19 mouse cellular contexts compared by ENCODE assay signal in genomic region chr2:118072811-118073372, GRCm38 (mm10). TPM values are rescaled to one million over a fixed set of nuclear protein-coding genes. Genes with fewer than 3 reads are reported as not detected.
DNase-seq lines count a peak whose midpoint lies in the region; ATAC-seq lines count a peak whose summit lies in the region.
"Had no signal": no experiment of that assay in that cellular context is flagged by ENCODE, and none has a peak within 500 bp of the region (broad histone marks: within the 10 kb centered on the region; RNA-seq: fewer than 3 reads in every experiment).

No protein-coding gene starts in this region.

- H3K9me3 ChIP-seq in heart, embryonic 12.5 days (replicated peaks), result no peaks in the 10 kb centered on the region
- H3K9me3 ChIP-seq in kidney, embryonic 14.5 days (ENCODE audit: control insufficient read depth, low read length), result no peaks in the 10 kb centered on the region
- H3K9me3 ChIP-seq: embryonic facial prominence, embryonic 10.5 days; hindbrain, embryonic 10.5 days; limb, embryonic 12.5 days; liver, embryonic 12.5 days; megakaryocyte, embryonic 14.5 days; midbrain, embryonic 15.5 days; neural tube, embryonic 15.5 days had no signal

- H3K9ac ChIP-seq in heart, embryonic 12.5 days, result no peak overlapping the region
- H3K9ac ChIP-seq in kidney, embryonic 14.5 days (ENCODE audit: low read depth, low read length), result no peak overlapping the region
- H3K9ac ChIP-seq: limb, embryonic 12.5 days; liver, embryonic 12.5 days; midbrain, embryonic 15.5 days; neural tube, embryonic 15.5 days had no signal

- no peak overlapping the region for H3K27ac ChIP-seq in heart, embryonic 12.5 days (ENCODE audit: poor library complexity, severe bottlenecking)
- no peak overlapping the region for H3K27ac ChIP-seq in kidney, embryonic 14.5 days (ENCODE audit: low read depth, low read length)
- H3K27ac ChIP-seq: embryonic facial prominence, embryonic 10.5 days; hindbrain, embryonic 10.5 days; limb, embryonic 12.5 days; liver, embryonic 12.5 days; midbrain, embryonic 15.5 days; neural tube, embryonic 15.5 days had no signal

- DNase-seq in heart, adult 8-10 months (ENCODE audit: low spot score), result peak; percentile 61
- DNase-seq in heart, postnatal 10 days, result peak; percentile 46 to 56
- peak; percentile 22 to 49 for DNase-seq in kidney, postnatal 4 days
- no peak for DNase-seq in T-cell, adult 2 months (ENCODE audit: low spot score)
- no peak for DNase-seq in thymus, postnatal 25 days
- DNase-seq: adrenal gland, adult 2 months; cerebellum, adult 9-10 months; lung, adult 2 months; thymus, adult 2 months had no signal

- no peak overlapping the region for H3K4me3 ChIP-seq in heart, embryonic 12.5 days
- no peak overlapping the region for H3K4me3 ChIP-seq in kidney, embryonic 14.5 days (ENCODE audit: low read length)
- H3K4me3 ChIP-seq: embryonic facial prominence, embryonic 10.5 days; hindbrain, embryonic 10.5 days; limb, embryonic 12.5 days; liver, embryonic 12.5 days; megakaryocyte, embryonic 14.5 days; midbrain, embryonic 15.5 days; neural tube, embryonic 15.5 days had no signal

- H3K27me3 ChIP-seq in heart, embryonic 12.5 days (replicated peaks), result no peaks in the 10 kb centered on the region
- no peaks in the 10 kb centered on the region for H3K27me3 ChIP-seq in kidney, embryonic 14.5 days (ENCODE audit: control insufficient read depth, insufficient read depth, low read length)
- H3K27me3 ChIP-seq: limb, embryonic 12.5 days; liver, embryonic 12.5 days; megakaryocyte, embryonic 14.5 days; midbrain, embryonic 15.5 days; neural tube, embryonic 15.5 days had no signal

- no peak overlapping the region for H3K4me2 ChIP-seq in heart, embryonic 12.5 days
- H3K4me2 ChIP-seq in kidney, embryonic 14.5 days (replicated peaks; ENCODE audit: low read depth, low read length), result no peak overlapping the region
- H3K4me2 ChIP-seq: limb, embryonic 12.5 days; liver, embryonic 12.5 days; midbrain, embryonic 15.5 days; neural tube, embryonic 15.5 days had no signal

- 77% methylated on average over 7 of the region's 7 CpGs for WGBS in heart, embryonic 12.5 days
- WGBS in kidney, embryonic 14.5 days, result 77% methylated on average over 7 of the region's 7 CpGs

- intact Hi-C loops in heart, postnatal 10 days (cut with DNase I), result no loop called here

- H3K4me1 ChIP-seq in heart, embryonic 12.5 days (replicated peaks), result no peaks in the 10 kb centered on the region
- no peaks in the 10 kb centered on the region for H3K4me1 ChIP-seq in kidney, embryonic 14.5 days (ENCODE audit: control insufficient read depth, insufficient read depth, low read length)
- H3K4me1 ChIP-seq: embryonic facial prominence, embryonic 10.5 days; hindbrain, embryonic 10.5 days; limb, embryonic 12.5 days; liver, embryonic 12.5 days; midbrain, embryonic 15.5 days; neural tube, embryonic 15.5 days had no signal

- no peak for ATAC-seq in heart, embryonic 12.5 days (ENCODE audit: insufficient number of reproducible peaks, low FRiP score)
- ATAC-seq in kidney, embryonic 14.5 days (ENCODE audit: low FRiP score, low TSS enrichment), result peak; percentile 32; the same call in 1 of the 2 replicates
- ATAC-seq: forebrain, embryonic 14.5 days; liver, embryonic 12.5 days; midbrain, embryonic 15.5 days had no signal

- no peaks in the 10 kb centered on the region for H3K36me3 ChIP-seq in heart, embryonic 12.5 days
- no peaks in the 10 kb centered on the region for H3K36me3 ChIP-seq in kidney, embryonic 14.5 days (ENCODE audit: control insufficient read depth, insufficient read depth, low read length)
- H3K36me3 ChIP-seq: embryonic facial prominence, embryonic 10.5 days; hindbrain, embryonic 10.5 days; limb, embryonic 12.5 days; liver, embryonic 12.5 days; midbrain, embryonic 15.5 days; neural tube, embryonic 15.5 days had no signal

RNA-seq across cellular contexts. Expression of gene Thbs1, which starts 38.8 kb away (rescaled TPM):
- 10 to 100 TPM in 2 of 4 experiments, 1 to 10 TPM in 2; 8.2 to 44.4 (median 9.2) TPM for total RNA-seq in heart, adult 8-10 months (2022)
- 110 and 117 TPM in 2 replicates for polyA plus RNA-seq in heart, embryonic 12.5 days (2016; fragmentation: Nextera tagmentation; extraction: Ambion mirVana)
- total RNA-seq in heart, postnatal 10 days (2021), result 10 to 100 TPM; 35.1 to 37.0 TPM
- 10.3 and 23.8 TPM in 2 replicates for polyA plus RNA-seq in kidney, embryonic 14.5 days (2014; fragmentation: Nextera tagmentation; extraction: Ambion mirVana)

Comparison
In these comparisons a context has a peak if more than half of its experiments do, and no peak if none do; other contexts are left out.
1. DNase-seq: peak in heart, adult 8-10 months (single experiment), heart, postnatal 10 days (2 of 2) and kidney, postnatal 4 days (2 of 2); none in T-cell, adult 2 months (single experiment) and thymus, postnatal 25 days (single experiment).